Mouse (Mus musculus) macrophage (primary cell): ENCODE results near the gene Emc10. TPM values are rescaled to one million over a fixed set of nuclear protein-coding genes. Genes with fewer than 3 reads are reported as not detected.

ENCODE experiments used
- H3K27ac ChIP-seq: fragments of 350-480 bp; formaldehyde crosslinking; 2 replicates; pipeline ENCODE4 v1.9.0; 2021
- H3K36me3 ChIP-seq: fragments of 350-480 bp; formaldehyde crosslinking; 2 replicates; pipeline ENCODE4 v1.9.0; 2021; ENCODE audit errors: inconsistent target
- H3K4me3 ChIP-seq: fragments of 350-480 bp; formaldehyde crosslinking; 2 replicates; pipeline ENCODE4 v1.9.0; 2021; ENCODE audit errors: inconsistent target
- H3K79me2 ChIP-seq: fragments of 350-480 bp; formaldehyde crosslinking; 2 replicates; pipeline ENCODE4 v1.9.0; 2021; ENCODE audit errors: inconsistent target
- WGBS: methylation state at CpG from one replicate; pipeline ENCODE4 v1.1.7; 2026; ENCODE audit warnings: inconsistent platforms; ENCODE audit not compliant: missing documents; 5-methylcytosine and 5-hydroxymethylcytosine counted together
- polyA plus RNA-seq: library from polyadenylated mRNA; stranded (reverse); fragments of 250-400 nt; gene quantifications from 3 replicates; pipeline ENCODE4 v1.2.4, GENCODE M21; 2018; ENCODE audit warnings: inconsistent platforms

The Emc10 gene
- polyA plus RNA-seq, 1 experiment from 2014 or later, result 35.5 TPM

DNA sequence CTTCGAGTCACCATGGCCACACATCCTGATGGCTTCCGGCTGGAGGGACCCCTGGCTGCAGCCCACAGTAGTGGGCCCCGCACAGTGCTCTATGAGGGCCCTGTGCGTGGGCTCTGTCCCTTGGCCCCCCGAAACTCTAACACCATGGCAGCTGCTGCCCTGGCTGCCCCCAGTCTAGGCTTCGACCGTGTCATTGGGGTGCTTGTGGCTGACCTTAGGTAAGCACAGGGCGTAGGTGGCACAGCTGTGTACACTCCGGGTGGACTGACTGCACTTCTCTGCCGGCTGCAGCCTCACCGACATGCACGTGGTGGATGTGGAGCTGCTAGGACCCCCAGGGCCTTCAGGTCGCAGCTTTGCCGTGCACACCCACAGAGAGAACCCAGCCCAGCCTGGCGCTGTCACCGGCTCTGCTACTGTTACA lies 29.4 kb downstream of the Emc10 start:
- Histone ChIP-seq H3K79me2 (no peaks in the 10 kb centered on the region), H3K36me3 (no peaks in the 10 kb centered on the region), H3K4me3 (no peak overlapping the region), H3K27ac (no peak overlapping the region)
- WGBS, result 92% methylated on average over 16 of the region's 16 CpGs

DNA sequence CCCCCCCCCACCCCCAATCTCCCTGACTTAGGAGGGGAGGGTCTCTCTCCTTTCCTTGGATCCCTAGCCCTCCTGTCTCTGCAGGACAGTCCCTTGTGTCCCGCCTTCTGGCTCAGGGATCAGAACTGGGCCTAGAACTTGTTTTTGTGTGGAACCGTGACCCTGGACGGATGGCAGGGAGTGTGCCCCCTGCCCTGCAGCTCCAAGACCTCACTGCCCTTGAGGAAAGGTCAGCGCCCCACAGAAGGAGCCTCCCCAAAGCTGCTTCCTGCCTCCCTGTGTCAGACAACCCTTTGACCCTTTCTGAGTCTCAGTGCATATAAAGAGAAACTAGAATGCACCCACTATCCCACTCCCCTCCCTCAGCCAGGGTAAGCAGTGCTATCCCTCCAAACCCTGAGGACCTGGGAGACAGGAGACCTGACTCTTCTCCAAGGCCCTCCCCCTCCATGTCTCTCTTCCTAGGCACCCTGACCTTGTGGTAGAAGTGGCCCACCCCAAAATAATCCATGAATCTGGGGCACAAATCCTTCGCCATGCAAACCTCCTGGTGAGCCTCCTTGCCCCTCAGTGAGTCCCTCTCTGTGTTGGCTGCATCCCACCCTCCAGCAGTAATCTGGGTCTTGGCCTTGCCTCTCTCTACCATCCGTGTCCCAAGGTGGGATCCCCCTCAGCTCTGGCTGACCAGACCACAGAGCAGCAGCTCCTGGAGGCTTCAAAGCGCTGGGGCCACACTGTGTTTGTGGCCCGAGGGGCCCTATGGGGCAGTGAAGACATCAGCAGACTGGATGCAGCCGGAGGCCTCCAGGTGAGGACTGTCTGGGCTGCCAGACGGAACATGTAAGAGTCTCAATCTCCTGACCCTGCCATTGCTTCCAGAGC lies 30.1 kb downstream of the Emc10 start:
- Histone ChIP-seq H3K4me3 (no peak overlapping the region), H3K79me2 (no peaks in the 10 kb centered on the region), H3K27ac (no peak overlapping the region), H3K36me3 (no peaks in the 10 kb centered on the region)
- WGBS, result 95% methylated on average over 10 of the region's 10 CpGs

DNA sequence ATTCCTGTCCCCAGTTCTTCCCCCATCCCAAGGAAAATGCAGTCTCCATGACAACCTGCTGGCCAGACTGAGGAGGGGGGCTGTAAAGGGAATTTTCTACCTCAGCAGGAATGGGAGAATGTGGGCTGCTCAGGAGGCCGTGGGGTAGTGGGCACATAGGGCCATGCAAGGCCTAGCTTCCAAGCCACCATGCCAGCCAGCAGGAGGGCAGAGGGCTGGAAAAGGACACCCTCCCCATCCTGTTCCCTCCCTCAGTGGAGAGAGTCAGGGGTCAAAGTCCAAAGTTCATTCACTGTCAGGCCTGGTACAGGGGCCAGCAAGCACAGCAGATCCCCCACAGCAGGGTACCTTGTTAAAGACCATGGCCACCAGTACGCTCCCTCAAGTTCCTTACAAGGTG lies 31.2 kb downstream of the Emc10 start, which contains the start of gene Aspdh:
Gene Aspdh (plus strand): TSS at position 281 of the 400 bp plus-strand sequence.
- H3K27ac ChIP-seq, result no peak within 1 kb of the TSS
- 84% methylated on average over 2 of the region's 2 CpGs for WGBS

DNA sequence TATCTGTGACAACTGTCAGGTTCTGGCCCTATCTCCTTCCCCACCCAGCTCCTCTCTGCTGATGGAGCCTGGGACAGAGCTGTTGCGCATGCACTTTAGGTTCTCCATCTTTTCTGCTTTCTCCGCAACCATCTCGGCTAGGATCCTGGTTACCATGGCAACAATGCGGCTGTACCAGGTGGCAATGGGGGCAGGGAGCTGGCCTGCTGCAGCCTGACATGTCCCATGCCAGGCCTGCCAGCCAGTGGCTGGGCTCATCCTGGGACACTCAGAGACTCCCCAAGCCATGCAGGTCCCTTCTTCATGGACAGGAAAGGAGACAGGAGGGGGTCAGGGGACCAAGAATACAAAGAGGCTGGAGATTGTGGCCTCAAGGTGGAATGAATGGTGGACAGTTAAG lies 31.8 kb downstream of the Emc10 start:
- WGBS, result 54% methylated on average over 4 of the region's 4 CpGs
- Histone ChIP-seq H3K36me3 (no peaks in the 10 kb centered on the region), H3K79me2 (no peaks in the 10 kb centered on the region), H3K4me3 (no peak overlapping the region), H3K27ac (no peak overlapping the region)

More for the DNA sequence above, 31.2 kb downstream of the Emc10 start, which contains the start of gene Aspdh:
- no peaks in the 10 kb centered on the region for H3K36me3 ChIP-seq
- H3K4me3 ChIP-seq, result no peak within 1 kb of the TSS
- H3K79me2 ChIP-seq, result no peaks in the 10 kb centered on the region

DNA sequence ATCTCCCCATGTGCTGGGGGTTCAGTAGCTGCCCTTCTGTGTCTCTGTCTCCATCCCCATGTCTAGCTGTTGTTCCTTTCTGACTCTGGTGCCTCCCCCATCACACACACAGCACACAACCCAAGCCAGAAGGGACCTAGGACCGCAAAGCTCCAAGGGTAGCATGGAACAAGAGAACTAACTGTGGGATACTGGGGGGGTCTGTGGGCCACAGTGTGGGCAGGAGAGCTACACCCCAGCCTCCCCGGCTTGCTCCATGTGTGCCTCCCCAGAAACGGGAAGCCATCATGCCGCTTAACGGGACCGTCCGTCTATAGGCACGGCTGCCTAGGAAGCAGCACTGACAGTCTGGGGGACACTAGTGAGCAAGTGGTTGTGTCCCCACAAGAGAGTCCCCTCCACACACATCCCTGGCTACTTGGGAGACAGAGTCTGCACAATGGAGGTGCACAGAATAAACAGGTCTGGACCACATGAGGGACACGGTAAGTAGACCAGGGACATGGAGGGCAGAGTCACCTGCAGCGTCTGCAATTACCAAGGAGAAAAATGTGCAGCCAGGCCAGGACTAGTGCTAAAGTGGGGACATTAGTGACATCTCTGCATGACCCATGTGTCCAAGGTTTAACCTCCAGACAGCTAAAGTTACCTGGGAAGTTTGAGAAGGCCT lies 32.6 kb downstream of the Emc10 start:
- Histone ChIP-seq H3K4me3 (no peak overlapping the region), H3K79me2 (no peaks in the 10 kb centered on the region), H3K27ac (no peak overlapping the region), H3K36me3 (no peaks in the 10 kb centered on the region)
- WGBS, result 69% methylated on average over 9 of the region's 10 CpGs

DNA sequence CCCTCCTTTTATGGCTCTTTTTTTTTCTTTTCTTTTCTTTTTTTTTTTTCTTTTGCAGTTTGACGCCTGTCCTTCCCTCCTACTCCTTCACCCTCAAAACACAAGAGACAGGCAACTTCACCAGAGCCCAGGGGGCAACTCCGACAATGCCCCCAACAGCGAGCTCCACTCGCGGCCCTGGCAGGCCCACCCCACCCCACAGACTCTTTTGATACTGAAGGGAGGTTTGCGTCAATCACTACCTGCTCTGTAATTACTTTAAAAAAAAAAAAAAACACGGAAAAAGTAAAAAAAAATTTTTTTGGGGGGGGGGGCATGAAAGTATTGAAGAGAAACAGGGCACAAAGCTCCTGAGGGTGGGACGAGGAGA lies 33.3 kb downstream of the Emc10 start:
- no peak overlapping the region for H3K27ac ChIP-seq
- no peaks in the 10 kb centered on the region for H3K79me2 ChIP-seq
- no peak overlapping the region for H3K4me3 ChIP-seq
- 19% methylated on average over 7 of the region's 8 CpGs for WGBS
- H3K36me3 ChIP-seq, result no peaks in the 10 kb centered on the region

DNA sequence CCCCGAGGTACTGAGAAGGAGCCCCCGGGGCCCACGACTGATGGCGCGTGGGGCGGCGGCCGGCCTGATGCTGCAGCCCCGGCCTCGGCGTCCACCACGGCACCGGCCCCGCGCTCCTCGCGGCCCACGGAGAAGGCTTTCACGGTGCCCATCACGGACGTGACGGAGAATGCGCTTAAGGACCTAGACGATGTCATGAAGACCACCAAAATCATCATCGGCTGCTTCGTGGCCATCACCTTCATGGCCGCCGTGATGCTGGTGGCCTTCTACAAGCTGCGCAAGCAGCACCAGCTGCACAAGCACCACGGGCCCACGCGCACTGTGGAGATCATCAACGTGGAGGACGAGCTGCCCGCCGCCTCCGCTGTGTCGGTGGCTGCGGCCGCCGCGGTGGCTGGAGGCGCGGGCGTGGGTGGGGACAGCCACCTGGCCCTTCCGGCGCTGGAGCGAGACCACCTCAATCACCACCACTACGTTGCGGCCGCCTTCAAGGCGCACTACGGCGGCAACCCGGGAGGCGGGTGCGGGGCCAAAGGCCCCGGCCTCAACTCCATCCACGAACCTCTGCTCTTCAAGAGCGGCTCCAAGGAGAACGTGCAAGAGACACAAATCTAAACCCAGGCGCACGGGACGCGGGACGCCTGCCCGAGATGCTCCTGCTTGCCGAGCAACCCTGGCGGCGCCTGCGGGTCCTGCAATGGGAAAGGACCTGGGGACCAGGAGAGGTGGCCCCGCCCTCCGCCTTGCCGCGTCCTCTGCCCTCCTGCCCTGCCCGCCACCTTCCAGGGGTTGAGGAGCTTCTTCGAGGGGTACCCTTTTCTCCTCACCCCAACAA lies 33.9 kb downstream of the Emc10 start:
- 12% methylated on average over 67 of the region's 77 CpGs for WGBS
- H3K27ac ChIP-seq, result no peak overlapping the region
- H3K36me3 ChIP-seq, result no peaks in the 10 kb centered on the region
- no peak overlapping the region for H3K4me3 ChIP-seq
- no peaks in the 10 kb centered on the region for H3K79me2 ChIP-seq

DNA sequence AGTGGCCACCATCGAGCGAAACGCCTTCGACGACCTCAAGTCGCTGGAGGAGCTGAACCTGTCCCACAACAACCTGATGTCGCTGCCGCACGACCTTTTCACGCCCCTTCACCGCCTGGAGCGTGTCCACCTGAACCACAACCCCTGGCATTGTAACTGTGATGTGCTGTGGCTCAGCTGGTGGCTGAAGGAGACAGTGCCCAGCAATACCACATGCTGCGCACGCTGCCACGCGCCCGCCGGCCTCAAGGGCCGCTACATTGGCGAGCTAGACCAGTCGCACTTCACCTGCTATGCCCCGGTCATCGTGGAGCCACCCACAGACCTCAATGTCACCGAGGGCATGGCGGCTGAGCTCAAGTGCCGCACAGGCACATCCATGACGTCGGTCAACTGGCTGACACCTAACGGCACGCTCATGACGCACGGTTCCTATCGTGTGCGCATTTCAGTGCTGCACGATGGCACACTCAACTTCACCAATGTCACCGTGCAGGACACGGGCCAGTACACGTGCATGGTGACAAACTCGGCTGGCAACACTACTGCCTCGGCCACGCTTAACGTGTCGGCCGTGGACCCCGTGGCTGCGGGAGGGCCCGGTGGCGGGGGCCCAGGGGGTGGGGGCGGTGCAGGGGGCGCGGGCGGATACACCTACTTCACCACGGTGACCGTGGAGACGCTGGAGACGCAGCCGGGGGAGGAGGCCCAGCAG lies 34.7 kb downstream of the Emc10 start:
- H3K4me3 ChIP-seq, result no peak overlapping the region
- no peaks in the 10 kb centered on the region for H3K79me2 ChIP-seq
- no peaks in the 10 kb centered on the region for H3K36me3 ChIP-seq
- 57% methylated on average over 50 of the region's 57 CpGs for WGBS
- H3K27ac ChIP-seq, result no peak overlapping the region

DNA sequence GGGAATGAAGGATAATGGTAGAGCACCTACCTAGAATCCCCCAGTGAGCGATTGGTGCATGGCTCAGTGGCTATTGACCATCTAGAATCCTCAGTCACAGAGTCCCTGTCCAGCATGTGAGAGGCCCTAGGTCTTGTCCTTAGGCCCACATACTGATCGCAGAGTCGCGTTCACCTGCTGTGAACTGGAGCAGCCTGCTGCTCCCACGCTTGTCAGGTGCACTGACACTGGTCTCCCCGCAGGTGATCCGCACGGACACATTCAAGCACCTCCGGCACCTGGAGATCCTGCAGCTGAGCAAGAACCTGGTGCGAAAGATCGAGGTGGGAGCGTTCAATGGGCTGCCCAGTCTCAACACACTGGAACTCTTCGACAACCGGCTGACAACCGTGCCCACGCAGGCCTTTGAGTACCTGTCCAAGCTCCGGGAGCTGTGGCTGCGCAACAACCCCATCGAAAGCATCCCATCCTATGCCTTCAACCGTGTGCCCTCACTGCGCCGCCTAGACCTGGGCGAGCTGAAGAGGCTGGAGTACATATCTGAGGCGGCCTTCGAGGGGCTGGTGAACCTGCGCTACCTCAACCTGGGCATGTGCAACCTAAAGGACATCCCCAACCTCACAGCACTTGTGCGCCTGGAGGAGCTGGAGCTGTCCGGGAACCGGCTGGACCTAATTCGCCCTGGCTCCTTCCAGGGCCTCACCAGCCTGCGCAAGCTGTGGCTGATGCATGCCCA lies 35.4 kb downstream of the Emc10 start:
- Histone ChIP-seq H3K79me2 (no peaks in the 10 kb centered on the region), H3K36me3 (no peaks in the 10 kb centered on the region), H3K27ac (no peak overlapping the region), H3K4me3 (no peak overlapping the region)
- 70% methylated on average over 26 of the region's 31 CpGs for WGBS

DNA sequence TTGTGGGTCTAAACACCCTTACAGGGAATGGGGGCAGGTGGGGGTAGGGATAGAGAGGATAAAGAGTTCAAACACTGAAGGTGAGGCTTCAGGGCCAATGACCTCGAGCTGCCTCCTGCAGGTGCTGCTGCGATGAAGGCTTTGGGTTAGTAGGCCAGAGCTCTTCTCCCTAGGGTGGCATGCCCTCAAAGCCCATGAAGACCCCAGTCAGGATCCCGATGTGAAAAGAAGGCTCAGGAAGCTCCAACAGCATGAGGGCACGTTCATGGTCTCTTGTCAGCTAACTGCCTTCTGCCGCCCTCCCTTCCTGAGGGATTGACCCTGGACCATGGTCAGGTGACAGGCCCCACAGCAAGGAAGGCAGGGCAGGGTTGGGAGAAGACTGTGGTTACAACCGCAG lies 36.3 kb downstream of the Emc10 start:
- no peaks in the 10 kb centered on the region for H3K36me3 ChIP-seq
- no peak overlapping the region for H3K4me3 ChIP-seq
- WGBS, result 67% methylated on average over 6 of the region's 6 CpGs
- H3K79me2 ChIP-seq, result no peaks in the 10 kb centered on the region
- no peak overlapping the region for H3K27ac ChIP-seq

DNA sequence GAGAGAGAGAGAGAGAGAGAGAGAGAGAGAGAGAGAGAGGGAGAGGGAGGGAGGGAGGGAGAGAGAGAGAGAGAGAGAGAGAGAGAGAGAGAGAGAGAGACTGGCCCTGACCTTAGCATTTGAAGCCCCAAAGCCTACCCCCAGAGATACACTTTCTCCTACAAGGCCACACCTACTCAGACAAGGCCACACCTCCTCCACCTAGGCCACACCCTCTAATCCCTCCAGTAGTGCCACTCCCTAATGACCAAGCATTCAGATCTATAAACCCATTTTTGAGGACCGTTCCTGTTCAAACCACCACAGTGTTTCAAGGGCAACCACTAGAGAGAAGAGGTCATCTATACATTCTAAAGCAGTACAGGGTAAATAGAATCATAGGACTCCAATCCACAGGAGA lies 40.0 kb downstream of the Emc10 start:
- Histone ChIP-seq H3K79me2 (no peaks in the 10 kb centered on the region), H3K27ac (no peak overlapping the region), H3K4me3 (no peak overlapping the region), H3K36me3 (no peaks in the 10 kb centered on the region)
- 75% methylated on average over 1 of the region's 1 CpGs for WGBS

DNA sequence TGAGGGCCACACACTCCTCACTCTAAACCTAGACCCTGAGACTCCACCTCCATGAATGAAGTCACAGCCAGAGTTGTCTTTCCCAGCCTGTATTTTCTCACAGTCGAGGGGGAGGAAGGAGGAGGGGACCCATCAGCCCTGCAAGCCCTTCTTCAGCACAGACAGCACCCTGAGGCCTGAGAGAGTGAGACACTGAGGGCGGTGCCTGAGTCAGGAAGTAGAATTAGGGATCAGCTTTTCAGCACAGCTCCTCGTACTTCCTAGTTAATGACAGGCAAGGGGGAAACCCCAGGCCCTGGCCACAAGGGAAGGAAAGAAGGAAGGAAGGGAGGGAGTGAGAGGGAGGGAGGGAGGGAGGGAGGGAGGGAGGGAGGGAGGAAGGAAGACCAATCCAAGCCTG lies 43.1 kb downstream of the Emc10 start:
- Histone ChIP-seq H3K27ac (peak overlapping the region; percentile 22; the same call in 1 of the 2 replicates), H3K36me3 (no peaks in the 10 kb centered on the region), H3K4me3 (no peak overlapping the region), H3K79me2 (no peaks in the 10 kb centered on the region)
- WGBS, result 0% methylated on average over 3 of the region's 3 CpGs

DNA sequence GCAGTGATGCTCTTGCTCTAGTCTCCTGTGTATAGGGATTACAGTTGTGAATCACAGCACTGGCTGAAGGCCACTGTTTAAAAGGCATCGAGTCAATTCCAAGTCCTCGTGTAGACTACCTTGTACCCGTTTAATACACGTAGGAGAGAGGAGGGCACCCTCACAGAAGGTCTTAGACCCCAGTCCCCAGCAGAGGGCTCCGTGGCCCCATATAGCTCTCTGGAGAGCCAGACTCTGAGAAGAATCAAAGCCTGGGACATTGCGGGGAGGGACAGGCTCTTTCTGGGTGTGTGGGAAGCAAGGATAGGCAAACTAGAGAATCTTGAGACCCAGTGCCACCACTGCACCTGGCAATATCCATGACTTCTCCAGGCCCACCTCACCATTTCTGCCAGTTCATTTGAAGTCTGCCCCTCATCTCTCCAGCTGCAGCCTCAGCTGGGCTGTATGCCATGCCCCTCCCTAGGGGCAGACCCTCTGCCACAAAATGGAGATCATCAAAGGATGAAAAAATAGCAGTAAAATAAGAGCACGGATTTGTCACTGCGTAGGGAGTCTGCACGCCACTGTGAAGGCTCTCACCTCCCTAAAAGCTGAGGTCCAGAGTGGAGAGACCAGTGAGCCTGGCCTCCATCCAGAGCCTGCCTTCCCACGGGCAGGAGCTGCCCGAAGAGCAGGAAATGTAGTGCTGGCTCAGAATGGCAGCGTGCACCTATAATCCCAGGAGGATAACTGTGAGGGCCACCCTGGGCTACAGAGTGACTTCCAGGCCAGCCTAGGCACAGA lies 50.1 kb downstream of the Emc10 start:
- 46% methylated on average over 12 of the region's 12 CpGs for WGBS
- no peak overlapping the region for H3K27ac ChIP-seq
- no peaks in the 10 kb centered on the region for H3K36me3 ChIP-seq
- H3K4me3 ChIP-seq, result no peak overlapping the region
- H3K79me2 ChIP-seq, result no peaks in the 10 kb centered on the region
